Mouse (Mus musculus) spleen, embryonic (tissue): ENCODE measurements around the gene Coro1b.

Source experiments
- CTCF ChIA-PET: fragments of 350-600 bp; sonication (Branson Sonifier 250); formaldehyde crosslinking; loops from one replicate; lab custom pipeline; 2022; lab: Charles Lee

Coro1b gene

DNA sequence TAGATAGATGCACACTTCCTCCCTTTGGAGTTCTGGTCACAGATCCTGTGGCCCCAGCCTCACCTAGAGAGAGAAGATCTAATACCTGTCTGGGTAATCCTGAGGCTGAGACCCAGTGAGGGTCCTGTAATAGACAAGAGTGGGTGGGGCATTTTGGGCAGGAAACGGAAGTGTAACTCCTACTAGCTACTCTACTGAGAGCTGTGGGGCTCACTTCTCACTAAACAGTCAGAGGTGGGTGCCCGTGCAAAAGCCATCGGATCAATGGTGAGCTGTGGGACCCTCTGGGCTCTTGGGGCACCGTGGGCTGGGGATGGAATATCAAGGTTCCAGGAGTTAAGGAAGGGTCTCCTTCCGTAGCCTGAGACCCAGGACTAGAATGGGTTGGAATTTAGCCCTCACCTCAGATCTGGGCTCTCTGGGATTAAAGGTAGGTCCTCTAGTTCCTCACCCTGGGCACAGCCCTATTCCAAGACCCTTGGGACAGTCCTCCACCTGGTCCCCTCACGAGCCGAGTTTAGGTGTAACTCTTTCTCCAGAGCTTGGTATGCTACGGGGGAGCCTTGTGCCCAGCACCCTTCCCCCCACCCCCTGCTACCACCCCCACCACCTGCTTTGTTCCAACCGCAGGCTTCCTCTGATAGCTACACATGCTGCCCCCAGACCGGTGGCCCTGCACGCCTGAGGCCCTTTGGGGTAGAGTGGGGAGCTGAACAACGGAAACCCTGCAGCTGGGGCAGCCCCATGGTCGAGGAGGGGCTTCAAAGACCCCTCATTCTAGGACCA is 6.2 kb downstream of the Coro1b start:
- CTCF ChIA-PET: interaction anchor here (0.6 to 1.1 kb wide), 4 partner anchors 31 to 534 kb away, joined by 3 to 7 read pairs (median 4); partner anchors contain the start of gene Ppp1ca

DNA sequence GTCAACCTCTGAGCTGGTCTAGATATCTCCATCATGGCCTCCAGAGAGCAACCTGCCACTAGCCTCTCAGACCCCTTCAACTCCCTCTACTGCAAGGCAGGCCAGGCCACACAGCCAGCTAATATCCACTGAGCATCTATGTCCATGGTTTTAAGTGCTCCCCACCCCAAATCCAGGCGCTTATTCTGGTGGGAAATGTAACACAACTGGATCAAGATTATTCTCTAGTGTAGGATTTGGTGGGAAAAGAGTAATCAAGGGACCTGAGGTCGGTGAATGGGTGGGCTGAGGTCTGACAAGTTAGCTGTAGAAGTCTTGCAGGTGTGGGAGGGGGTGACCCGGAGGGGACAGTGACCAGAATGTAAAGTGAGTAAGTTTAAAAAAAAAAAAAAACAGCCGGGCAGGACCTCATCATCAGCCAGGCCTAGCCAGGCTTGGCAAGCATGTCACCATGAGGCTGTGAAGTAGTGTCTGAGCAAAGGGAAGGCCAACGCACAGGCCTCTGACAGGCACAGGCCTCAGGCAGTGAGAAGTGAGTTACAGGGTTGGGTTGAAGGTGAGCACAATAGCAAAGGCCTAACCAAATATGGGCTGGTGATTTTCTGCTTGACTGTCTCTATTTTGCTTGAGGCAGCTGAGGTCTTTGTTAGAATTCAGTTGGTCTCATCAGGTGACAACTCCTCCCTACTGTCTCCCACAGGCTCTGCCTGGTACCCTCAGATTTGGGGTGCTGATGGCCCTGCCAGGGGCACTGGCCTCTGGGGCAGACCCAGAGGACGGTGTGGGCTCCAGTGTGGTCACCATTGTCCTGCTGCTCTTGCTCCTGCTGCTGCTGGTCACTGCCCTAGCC is 7.0 kb downstream of the Coro1b start:
- CTCF ChIA-PET: interaction anchor here (0.6 to 0.7 kb wide), 4 partner anchors 21 to 535 kb away, joined by 3 read pairs; partner anchors contain the start of gene Clcf1

DNA sequence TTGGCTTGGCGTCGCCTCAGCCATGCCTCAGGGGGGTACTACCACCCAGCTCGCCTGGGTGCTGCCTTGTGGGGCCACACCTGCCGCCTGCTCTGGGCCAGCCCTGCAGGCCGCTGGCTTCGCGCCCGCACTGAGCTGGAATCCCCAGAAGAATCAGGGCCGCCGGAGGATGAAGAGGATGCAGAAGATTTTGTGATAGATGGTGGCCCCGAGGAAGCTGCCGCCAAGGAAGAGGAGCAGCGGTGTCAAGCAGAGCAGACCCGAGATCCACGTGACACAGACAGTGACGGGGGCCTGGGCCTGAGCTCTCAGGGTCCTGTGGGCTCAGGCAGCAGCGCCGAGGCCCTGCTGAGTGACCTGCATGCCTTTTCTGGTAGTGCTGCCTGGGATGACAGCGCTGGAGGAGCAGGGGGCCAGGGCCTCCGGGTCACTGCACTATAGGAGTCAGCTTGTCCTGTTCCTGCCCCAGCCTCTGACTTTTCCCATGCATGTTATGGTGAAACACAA is 7.7 kb downstream of the Coro1b start:
- CTCF ChIA-PET: interaction anchor here (0.6 to 1.0 kb wide), 2 partner anchors 16 to 58 kb away, joined by 3 read pairs; partner anchors contain the start of genes Clcf1 and Gpr152

DNA sequence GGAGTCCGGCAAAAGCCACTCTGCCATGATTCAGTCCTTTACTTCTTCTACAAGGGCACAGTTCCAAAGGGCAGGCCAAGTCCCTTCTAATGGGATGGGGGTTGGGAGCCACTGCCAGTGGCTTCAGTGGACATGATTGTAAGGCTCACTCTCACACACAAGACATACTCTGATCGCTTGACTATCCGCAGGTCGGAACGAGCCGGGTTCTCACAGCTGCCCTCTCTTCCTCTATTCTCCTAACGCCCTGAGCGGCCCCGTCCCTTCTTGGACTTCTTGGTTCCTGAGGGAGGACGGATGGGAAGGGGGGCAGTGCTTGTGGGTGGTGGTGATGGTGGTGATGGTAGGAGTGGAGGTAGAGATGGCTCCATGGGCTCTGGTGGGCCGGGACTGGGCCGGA is 8.4 kb downstream of the Coro1b start:
- CTCF ChIA-PET: interaction anchor here (1.0 kb wide), 1 partner anchor 17 kb away, joined by 3 read pairs; the partner anchor contains the start of gene Gpr152

DNA sequence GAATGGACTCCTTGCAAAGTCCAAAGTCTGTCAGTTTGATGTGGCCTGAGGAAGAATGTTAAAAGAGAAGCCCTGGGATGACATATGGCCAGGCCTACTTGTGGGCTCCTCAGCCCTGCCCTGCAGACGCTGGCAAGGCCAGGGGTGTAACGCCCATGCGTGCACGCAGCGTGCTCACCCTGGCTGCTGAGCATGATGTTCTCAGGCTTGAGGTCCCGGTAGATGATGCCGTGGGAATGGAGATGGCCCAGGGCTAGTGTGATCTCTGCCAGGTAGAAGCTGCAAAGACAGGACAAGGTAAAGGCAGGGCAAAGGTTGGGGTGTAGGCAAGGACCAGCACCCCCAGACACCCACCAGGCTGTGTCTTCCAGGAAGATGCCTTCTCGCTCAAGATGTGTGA is 10.6 kb downstream of the Coro1b start:
- CTCF ChIA-PET: no interaction called here

DNA sequence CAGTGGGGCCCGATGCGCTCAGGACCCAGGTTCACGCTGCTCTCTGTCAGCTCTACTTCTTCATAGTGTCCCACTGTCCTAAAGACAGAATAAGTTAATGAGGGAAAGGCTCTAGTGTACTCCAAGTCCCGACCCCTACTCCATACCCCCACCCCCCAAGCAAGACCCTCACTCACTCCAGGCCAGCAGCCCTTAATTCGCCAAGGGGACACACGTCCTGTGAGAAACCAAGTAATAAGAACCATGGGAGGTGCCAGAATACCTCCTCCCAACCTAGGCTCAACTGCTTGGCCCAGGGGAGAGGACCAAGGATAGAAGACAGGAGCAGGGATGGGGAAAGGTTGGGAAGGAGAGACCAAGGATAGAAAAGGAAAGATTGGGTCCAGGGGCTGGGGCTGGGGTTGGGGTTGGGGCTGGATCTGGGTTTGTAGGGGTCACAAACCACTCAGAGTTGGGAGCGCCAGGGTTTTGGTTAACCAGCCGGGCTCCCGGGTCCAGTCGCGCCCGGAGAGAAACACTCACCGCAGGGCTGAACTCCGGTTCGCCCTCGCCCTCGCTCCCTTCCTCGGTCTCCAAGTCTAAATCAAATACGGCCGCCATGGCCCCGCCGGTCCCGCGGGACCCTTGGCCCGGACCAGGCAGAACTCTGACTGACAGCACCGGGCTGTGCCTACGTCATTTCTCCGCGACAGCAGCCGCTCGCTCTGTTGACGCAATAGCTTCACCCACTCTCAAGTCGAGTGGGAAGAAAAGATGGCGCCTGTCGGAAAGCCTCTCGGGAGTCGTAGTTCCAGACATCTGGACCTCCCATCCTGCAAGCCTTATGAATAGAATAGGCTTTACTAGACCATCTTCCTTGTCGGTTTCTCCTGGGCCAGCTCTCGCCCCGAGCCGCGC is 14.5 kb downstream of the Coro1b start, which contains the start of gene Rps6kb2:
Gene Rps6kb2 (minus strand): TSS at position 709 of the 897 bp plus-strand sequence.
- CTCF ChIA-PET: interaction anchor here (0.6 kb wide), 1 partner anchor 59 kb away, joined by 3 read pairs; no protein-coding TSS in a partner anchor

DNA sequence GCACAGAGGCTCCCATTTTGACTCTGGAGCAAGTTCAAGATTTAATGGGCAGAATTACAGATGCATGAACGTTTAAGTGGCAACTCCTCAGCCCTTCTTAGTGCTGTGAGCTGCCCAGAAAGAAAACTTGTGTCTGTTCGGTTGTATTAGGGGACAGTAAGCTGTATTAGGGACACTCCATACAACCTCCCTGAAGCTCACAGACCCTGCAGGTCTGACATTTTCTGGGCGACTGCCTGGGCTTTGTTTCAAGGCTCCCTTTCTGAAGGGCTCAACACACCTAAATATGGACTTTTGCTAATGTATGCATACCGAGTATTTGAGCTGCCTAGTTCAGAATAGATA is 15.1 kb downstream of the Coro1b start:
- CTCF ChIA-PET: no interaction called here

DNA sequence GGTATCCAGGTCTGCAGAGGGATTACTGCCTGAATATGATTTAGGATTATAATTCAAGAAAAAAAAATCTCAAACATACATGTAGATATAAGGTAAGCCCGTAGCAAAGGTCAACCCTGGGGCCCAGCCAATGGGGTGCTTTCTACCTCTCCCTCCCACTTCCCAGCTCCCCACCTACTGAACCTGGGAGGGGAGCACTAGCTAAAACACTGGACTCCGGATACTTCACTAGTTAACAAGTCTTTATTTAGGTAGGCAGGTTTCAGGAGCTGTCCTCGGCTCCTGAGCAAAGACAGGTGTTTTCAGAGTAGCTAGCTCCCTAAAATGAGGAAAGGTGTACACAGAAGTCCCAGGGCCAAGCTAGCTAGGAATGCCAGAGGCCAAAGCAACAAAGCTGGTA is 15.7 kb downstream of the Coro1b start:
- CTCF ChIA-PET: no interaction called here

DNA sequence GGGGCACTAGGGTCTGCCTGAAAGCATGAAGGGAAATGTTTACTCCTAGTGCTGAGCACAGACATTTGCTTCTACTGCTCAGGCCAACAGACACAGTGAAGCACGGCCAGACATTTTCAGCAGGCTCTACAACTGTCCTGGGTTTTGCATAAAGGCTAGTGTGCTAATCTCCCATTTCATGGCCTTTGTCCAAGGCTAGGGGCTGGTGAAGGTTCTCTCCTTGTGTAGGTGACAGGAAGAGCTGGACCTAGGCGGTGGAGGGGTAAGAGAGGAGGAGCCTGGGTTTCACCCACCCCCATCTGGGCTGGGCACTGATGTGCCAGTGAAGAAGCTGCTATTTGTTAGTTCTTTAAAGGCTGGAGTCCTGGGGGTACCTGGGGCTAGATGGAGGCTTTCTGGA is 16.3 kb downstream of the Coro1b start:
- CTCF ChIA-PET: interaction anchor here (0.7 kb wide), 1 partner anchor 583 kb away, joined by 4 read pairs; no protein-coding TSS in a partner anchor

DNA sequence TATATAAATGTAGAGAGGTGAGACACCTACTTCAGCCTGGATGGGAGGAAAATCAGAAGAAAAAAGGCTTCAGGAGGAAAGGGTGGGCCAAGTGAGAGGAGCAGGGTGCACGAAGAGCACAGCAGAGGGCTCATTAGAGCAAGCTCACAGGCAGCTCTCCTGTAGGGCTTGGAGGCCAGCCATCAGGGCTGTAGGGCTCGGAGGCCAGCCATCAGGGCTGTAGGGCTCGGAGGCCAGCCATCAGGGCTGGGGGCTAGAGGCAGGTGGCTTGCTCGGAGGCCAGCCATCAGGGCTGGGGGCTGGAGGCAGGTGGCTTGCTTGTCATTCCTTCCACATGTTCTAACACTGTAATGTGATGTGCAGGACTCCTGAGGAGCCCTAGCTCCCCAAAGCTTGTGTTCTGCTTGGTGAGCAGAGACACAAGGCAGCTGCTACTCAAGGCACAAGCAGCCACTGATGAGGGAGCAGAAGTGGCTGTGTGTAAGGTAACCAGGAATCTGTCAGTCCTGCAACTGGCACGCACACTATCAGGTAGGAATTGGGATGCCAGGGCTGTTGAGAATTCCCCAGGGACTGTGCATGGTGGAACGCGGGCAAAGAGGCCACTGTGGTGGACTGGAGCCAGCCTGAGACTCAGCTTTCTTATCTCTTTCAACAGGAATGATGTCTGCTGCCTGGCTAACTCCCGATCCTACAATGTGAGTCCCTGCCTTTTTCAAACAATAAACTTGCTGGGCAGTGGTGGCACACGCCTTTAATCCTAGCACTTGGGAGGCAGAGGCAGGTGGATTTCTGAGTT is 18.5 kb downstream of the Coro1b start:
- CTCF ChIA-PET: no interaction called here

DNA sequence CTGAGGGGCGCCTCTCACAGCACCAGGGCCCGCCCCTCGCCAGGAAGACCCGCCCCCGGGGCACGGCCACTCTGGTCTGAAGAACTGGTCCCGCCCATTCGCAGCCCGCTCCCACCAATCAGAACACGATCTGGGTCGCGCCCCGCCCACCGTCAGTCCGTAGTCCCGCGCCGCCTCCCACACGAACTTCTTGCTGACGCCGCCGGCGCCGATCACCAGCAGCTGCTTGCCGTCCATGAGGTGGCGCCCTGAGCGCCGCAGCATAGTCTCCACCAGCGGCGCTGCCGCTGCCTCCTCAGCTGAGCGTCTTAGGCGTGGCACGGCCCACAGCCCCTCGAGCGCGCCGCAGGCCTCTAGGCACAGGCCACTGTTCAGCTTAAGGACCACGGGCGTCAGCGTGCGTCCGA is 21.0 kb downstream of the Coro1b start:
- CTCF ChIA-PET: interaction anchor here (0.7 to 0.8 kb wide), 2 partner anchors 14 to 27 kb away, joined by 3 read pairs; no protein-coding TSS in a partner anchor

DNA sequence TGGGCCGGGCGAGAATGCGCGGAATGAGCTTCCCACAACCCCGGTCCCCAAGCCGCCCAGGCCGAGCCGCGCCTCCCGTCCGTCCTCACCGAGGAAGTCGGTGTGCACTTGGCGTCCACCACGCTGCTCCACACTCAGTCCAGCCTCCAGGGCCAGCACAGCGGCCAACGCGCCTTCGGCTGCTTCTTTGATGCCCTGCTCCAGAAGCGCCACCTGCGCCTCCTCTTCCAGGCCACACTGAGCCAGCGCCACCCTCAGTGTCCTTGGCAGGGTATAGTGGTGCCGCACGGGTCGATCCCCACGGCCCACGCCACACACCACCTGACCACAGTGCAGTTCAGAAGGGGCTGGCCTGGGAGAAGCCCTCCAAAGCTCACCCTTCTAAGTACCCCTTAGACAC is 21.4 kb downstream of the Coro1b start:
- CTCF ChIA-PET: no interaction called here

DNA sequence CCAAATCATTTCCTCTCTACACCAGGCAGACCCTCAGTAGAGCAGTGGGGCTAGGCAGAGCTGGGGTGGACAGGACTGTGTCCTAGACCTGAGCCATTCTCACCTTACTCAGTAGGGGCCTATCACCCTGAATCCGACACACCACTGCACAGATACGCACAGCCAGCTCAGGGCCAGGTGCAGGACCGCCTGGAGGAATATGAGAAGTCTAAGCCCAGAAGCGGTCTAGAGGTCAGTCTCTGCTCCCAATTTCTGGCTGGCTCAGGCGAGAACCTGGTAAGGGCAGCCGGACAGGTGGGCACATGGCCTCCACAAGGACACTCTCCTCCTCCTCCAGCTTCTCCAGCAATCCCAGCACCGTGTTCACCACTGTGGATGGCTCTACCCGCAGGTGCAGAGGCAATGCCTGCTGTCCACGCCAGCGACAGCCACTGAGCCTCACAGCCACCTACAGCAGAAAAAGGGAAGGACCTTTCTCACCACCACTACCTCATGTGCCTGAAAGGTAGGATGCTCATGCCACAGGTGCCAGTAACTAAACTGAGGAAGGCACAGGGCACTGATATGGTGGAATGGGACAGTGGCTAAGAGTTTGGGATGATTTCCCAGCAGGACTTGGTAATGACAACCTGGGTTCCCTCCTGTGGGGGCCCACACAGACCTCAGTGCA is 22.4 kb downstream of the Coro1b start:
- CTCF ChIA-PET: no interaction called here

DNA sequence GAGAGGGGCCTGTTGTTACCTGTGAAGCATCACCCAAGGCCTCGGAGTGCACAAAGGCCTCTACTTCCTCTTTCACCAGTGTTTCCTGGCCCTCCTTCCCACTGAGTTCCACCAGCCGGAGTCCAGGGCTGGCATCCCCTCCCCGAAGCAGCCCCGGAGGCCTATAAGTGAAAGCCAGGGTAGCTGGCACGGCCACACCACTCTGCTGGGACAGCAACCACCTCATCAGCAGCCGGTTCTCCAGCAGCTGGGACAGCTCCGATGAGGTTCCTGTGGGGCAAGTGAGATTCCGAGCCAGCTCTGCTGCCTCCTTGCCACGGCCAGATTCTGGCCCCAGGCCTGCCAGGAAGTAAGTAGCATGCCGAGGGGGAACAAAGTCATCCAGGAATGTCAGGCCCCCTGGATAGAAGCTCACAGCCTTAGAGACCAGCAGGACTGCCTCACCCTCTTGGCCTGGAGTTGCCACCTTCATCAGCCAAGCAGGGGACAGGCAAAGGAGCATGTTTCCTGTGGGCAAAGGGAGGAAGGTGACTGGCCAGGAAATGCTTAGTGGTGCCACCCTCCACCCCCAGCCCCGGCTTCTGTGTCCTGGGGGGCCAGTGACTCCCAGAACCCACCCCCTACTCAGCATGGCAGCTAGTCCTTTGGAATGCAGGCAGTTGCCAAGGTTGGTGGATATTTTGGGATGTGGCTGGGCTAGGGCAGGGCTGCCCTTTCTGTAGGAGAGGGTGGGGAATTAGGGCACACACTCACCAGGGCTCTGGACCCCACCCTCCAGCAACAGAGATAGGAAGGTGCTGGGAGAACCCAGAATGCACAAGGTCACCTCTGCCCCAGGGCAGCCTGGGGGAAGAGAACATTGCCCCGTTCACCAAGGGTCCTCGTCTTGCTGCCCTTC is 23.2 kb downstream of the Coro1b start:
- CTCF ChIA-PET: no interaction called here

DNA sequence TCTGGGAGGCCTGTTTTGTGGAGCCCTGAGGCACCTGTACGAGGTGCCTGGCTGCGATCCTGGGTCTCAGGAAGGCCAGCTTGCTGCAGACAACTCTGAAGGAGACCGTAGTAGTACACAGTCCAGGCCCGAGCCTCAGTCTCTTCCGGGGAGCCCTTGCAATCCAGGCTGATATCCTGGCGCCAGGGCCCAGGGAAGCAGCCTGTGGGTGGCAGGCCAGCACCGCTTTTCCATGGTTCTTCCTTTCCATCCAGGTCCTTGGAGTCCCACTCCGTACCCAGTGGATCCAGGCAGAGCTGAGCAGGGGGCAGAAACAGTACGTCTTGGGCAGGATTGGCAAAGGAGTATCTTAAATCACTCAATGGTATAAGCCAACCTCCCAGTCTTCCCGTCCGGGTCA is 24.5 kb downstream of the Coro1b start:
- CTCF ChIA-PET: no interaction called here

DNA sequence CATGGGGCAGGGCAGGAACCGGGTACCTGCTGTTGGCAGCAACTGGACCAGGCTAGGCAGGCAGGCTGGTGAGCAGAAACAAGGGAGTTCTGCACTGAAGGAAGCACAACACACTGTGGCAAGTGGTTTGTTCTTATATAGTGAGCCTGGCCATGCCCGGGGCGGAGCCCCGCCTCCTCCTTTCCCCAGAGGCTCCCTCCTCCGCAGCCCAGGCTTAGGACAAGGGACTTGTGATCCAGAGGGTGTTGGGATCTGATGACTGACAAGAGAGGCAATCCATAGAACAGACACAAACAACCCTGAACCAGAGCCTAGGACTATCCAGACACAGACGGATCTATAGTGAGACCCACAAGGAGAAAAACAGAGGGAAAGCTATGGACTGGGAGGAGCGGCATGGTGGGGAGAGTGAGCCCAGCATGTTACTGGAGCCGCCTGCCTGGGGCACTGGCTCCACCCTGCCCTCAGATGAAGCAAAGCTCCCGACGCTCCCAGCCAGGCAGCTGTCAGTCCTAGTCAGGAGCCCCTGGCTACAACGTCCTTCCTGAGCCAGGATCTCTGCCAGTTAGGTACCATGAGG is 27.0 kb downstream of the Coro1b start, which contains the start of gene Carns1:
Gene Carns1 (minus strand): TSS at position 112 of the 580 bp plus-strand sequence.
- CTCF ChIA-PET: interaction anchor here (0.7 kb wide), 1 partner anchor 20 kb away, joined by 3 read pairs; no protein-coding TSS in a partner anchor

DNA sequence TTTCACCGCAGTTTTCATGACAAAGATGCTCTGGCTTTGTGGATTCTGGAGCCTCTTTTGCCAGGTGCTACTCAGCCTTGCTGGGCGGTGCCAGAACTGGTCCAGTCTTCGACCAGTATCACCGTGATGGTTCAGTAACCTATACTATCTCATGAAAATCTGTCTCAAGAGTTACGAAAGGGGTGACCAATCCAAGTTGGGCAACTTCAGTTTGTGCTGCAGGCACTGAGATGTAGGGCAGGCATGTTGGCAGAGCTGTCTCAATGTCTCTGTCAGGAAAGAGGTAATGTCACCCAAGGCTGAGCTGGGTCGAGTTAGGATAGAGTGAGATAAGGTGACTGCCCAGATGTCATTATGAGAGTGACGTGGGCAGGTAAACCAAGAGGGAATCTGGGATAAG is 32.0 kb downstream of the Coro1b start:
- CTCF ChIA-PET: no interaction called here

DNA sequence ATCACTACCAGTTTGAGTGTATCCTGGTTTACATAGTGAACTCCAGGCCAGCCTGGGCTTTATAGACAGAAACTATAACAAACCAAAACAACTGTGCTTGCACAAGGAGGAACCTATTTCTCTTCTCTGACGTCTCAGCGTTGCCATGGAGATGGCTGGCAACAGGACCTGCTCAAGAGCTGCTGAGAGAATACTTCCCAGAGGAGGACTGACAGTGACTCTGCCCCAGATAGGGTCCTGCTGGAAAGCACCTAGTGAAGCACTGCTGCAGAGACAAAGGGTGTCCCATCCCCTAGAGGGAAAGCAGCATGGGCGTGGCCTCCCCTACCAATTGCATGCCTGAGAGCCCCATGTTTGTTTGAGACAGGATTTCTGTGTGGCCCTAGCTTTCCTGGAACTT is 33.5 kb downstream of the Coro1b start:
- CTCF ChIA-PET: no interaction called here
